Mouse (Mus musculus): Measurements from ENCODE around the gene Brd2.

Brd2 gene

GRCm38 (mm10) chr17:34079621-34080020 is 42.8 kb downstream of the Brd2 start:
- peak in 1 of 2 experiments; percentile 20 for DNase-seq

GRCm38 (mm10) chr17:34079002-34079401 is 43.4 kb downstream of the Brd2 start:
- no peak for DNase-seq

- DNase-seq = no peak
These were observed 44.3 kb downstream of the Brd2 start for GRCm38 (mm10) chr17:34078148-34078547.

- DNase-seq = peak; percentile 64 to 79
These were observed 44.9 kb downstream of the Brd2 start for GRCm38 (mm10) chr17:34077549-34077948.

- peak; percentile 60 to 84 for DNase-seq
These were observed 47.2 kb downstream of the Brd2 start for GRCm38 (mm10) chr17:34075271-34075670.

GRCm38 (mm10) chr17:34072091-34072490 is 50.3 kb downstream of the Brd2 start:
- DNase-seq = no peak

- DNase-seq = no peak
These were observed 53.6 kb downstream of the Brd2 start for GRCm38 (mm10) chr17:34068864-34069263.

Measured in cerebellum, postnatal 25 days (tissue).